In genomic region chr5:32197698-32198097, GRCm38 (mm10) we compare ENCODE assay signal across 9 mouse cellular contexts. TPM values are rescaled to one million over a fixed set of nuclear protein-coding genes. Genes with fewer than 3 reads are reported as not detected.
DNase-seq lines count a peak whose midpoint lies in the region; ATAC-seq and TF ChIP-seq lines count a peak whose summit lies in the region.
"Had no signal": no experiment of that assay in that cellular context is flagged by ENCODE, and none has a peak within 500 bp of the region (broad histone marks: within the 10 kb centered on the region; RNA-seq: fewer than 3 reads in every experiment).

No protein-coding gene starts in this region.

- peak; percentile 92 for TF ChIP-seq EP300 in heart, adult 2 months (IDR thresholded peaks at IDR 0.05; ENCODE audit: insufficient read depth, low read depth, low read length)

- TF ChIP-seq CTCF in C2C12 (IDR thresholded peaks at IDR 0.05; ENCODE audit: control insufficient read depth, insufficient read depth, insufficient read length), result peak; percentile 92
- TF ChIP-seq CTCF in heart, adult 2 months (IDR thresholded peaks at IDR 0.05), result peak; percentile 90

- ATAC-seq in embryonic facial prominence, embryonic 11.5 days (replicated peaks; ENCODE audit: insufficient number of reproducible peaks, low FRiP score, low TSS enrichment, low read depth), result peak; percentile 62; the same call in 1 of the 2 replicates
- peak; percentile 89 for ATAC-seq in kidney, embryonic 16.5 days (ENCODE audit: low FRiP score, low TSS enrichment)
- peak; percentile 48; the same call in 1 of the 2 replicates for ATAC-seq in neural tube, embryonic 11.5 days (ENCODE audit: insufficient read depth, low FRiP score, low TSS enrichment)

- no peak for TF ChIP-seq POLR2A in heart, adult 2 months (IDR thresholded peaks at IDR 0.05; ENCODE audit: insufficient read depth, low read depth, low read length)

- no peaks in the 10 kb centered on the region for H3K27me3 ChIP-seq in C2C12 (ENCODE audit: control insufficient read depth, insufficient read depth, insufficient read length)
- no peaks in the 10 kb centered on the region for H3K27me3 ChIP-seq in embryonic facial prominence, embryonic 11.5 days (ENCODE audit: control insufficient read depth, insufficient read depth, low read length)
- no peaks in the 10 kb centered on the region for H3K27me3 ChIP-seq in heart, adult 2 months (ENCODE audit: control insufficient read depth, insufficient read depth, low read length)
- H3K27me3 ChIP-seq in kidney, embryonic 16.5 days (ENCODE audit: insufficient read depth, low read length), result no peaks in the 10 kb centered on the region
- no peaks in the 10 kb centered on the region for H3K27me3 ChIP-seq in neural tube, embryonic 11.5 days (ENCODE audit: control insufficient read depth, insufficient read depth, low read length)
- H3K27me3 ChIP-seq: midbrain, embryonic 12.5 days had no signal

- no peak overlapping the region for H3K4me2 ChIP-seq in embryonic facial prominence, embryonic 11.5 days (ENCODE audit: low read depth, low read length)
- H3K4me2 ChIP-seq in kidney, embryonic 16.5 days (replicated peaks; ENCODE audit: low read depth, low read length), result no peak overlapping the region
- H3K4me2 ChIP-seq in neural tube, embryonic 11.5 days (ENCODE audit: low read depth), result no peak overlapping the region
- H3K4me2 ChIP-seq: midbrain, embryonic 12.5 days had no signal

- no peaks in the 10 kb centered on the region for H3K9me3 ChIP-seq in embryonic facial prominence, embryonic 11.5 days (replicated peaks; ENCODE audit: control insufficient read depth, low read length)
- H3K9me3 ChIP-seq in kidney, embryonic 16.5 days (ENCODE audit: low read length), result no peaks in the 10 kb centered on the region
- H3K9me3 ChIP-seq in neural tube, embryonic 11.5 days (ENCODE audit: control insufficient read depth, low read length), result no peaks in the 10 kb centered on the region
- H3K9me3 ChIP-seq: midbrain, embryonic 12.5 days had no signal

- H3K79me3 ChIP-seq in C2C12 (ENCODE audit: low read depth), result no peaks in the 10 kb centered on the region

- intact Hi-C loops in heart, adult 2 months (cut with DNase I), result loop anchor here (1.0 to 5.0 kb wide), 5 partner anchors 61 to 634 kb away; partner anchors contain the start of gene Mrpl33

- H3K79me2 ChIP-seq in C2C12 (ENCODE audit: control insufficient read depth, insufficient read depth), result no peaks in the 10 kb centered on the region
- no peaks in the 10 kb centered on the region for H3K79me2 ChIP-seq in heart, adult 2 months (replicated peaks; ENCODE audit: control insufficient read depth, insufficient read depth, low read length)

- H3K4me3 ChIP-seq in C2C12 (ENCODE audit: insufficient read depth, poor library complexity, severe bottlenecking), result no peak overlapping the region
- no peak overlapping the region for H3K4me3 ChIP-seq in embryonic facial prominence, embryonic 11.5 days (ENCODE audit: low read depth, low read length)
- H3K4me3 ChIP-seq in heart, adult 2 months, result no peak overlapping the region
- no peak overlapping the region for H3K4me3 ChIP-seq in kidney, embryonic 16.5 days (ENCODE audit: low read length)
- H3K4me3 ChIP-seq in neural tube, embryonic 11.5 days (ENCODE audit: low read depth, low read length), result no peak overlapping the region
- H3K4me3 ChIP-seq: midbrain, embryonic 12.5 days had no signal

- no peak overlapping the region for H3K27ac ChIP-seq in embryonic facial prominence, embryonic 11.5 days (replicated peaks; ENCODE audit: low read depth, low read length)
- H3K27ac ChIP-seq in heart, adult 2 months, result 0 out of 2 replicates have a peak overlapping the region, but pooled peaks have one; percentile 5
- no peak overlapping the region for H3K27ac ChIP-seq in kidney, embryonic 16.5 days (ENCODE audit: low read length)
- no peak overlapping the region for H3K27ac ChIP-seq in neural tube, embryonic 11.5 days (ENCODE audit: low read depth, low read length)
- H3K27ac ChIP-seq: midbrain, embryonic 12.5 days had no signal

- H3K36me3 ChIP-seq in C2C12 (ENCODE audit: control insufficient read depth, insufficient read depth), result no peaks in the 10 kb centered on the region
- no peaks in the 10 kb centered on the region for H3K36me3 ChIP-seq in embryonic facial prominence, embryonic 11.5 days (replicated peaks; ENCODE audit: control insufficient read depth, insufficient read depth, low read depth, low read length)
- H3K36me3 ChIP-seq in heart, adult 2 months (ENCODE audit: control insufficient read depth, insufficient read depth, low read length), result no peaks in the 10 kb centered on the region
- H3K36me3 ChIP-seq in kidney, embryonic 16.5 days (ENCODE audit: insufficient read depth, low read length), result no peaks in the 10 kb centered on the region
- no peaks in the 10 kb centered on the region for H3K36me3 ChIP-seq in neural tube, embryonic 11.5 days (ENCODE audit: control insufficient read depth, insufficient read depth, low read length)
- H3K36me3 ChIP-seq: midbrain, embryonic 12.5 days had no signal

- DNase-seq in adrenal gland, postnatal 14 days, result peak; percentile 96
- DNase-seq in embryonic facial prominence, embryonic 11.5 days (ENCODE audit: low spot score), result peak; percentile 91
- peak; percentile 90 to 92 for DNase-seq in heart, adult 2 months
- DNase-seq in liver, result peak; percentile 82
- peak; percentile 87 for DNase-seq in neural tube, embryonic 11.5 days (ENCODE audit: low spot score)
- DNase-seq in telencephalon, adult 2 months (ENCODE audit: low read depth, low spot score), result peak; percentile 65

- WGBS in embryonic facial prominence, embryonic 11.5 days, result 14% methylated on average over 4 of the region's 4 CpGs
- 8% methylated on average over 4 of the region's 4 CpGs for WGBS in heart, adult 2 months
- WGBS in kidney, embryonic 16.5 days, result 8% methylated on average over 4 of the region's 4 CpGs
- WGBS in neural tube, embryonic 11.5 days, result 20% methylated on average over 4 of the region's 4 CpGs

- H3K9ac ChIP-seq in embryonic facial prominence, embryonic 11.5 days (replicated peaks; ENCODE audit: low read length), result no peak overlapping the region
- no peak overlapping the region for H3K9ac ChIP-seq in heart, adult 2 months (ENCODE audit: low read depth, low read length)
- no peak overlapping the region for H3K9ac ChIP-seq in kidney, embryonic 16.5 days (replicated peaks; ENCODE audit: low read length)
- H3K9ac ChIP-seq in neural tube, embryonic 11.5 days (ENCODE audit: low read length), result no peak overlapping the region
- H3K9ac ChIP-seq: midbrain, embryonic 12.5 days had no signal

- no peaks in the 10 kb centered on the region for H3K4me1 ChIP-seq in embryonic facial prominence, embryonic 11.5 days (ENCODE audit: control insufficient read depth, insufficient read depth, low read length)
- peaks cover 3% of the 10 kb centered on the region; the same call in 1 of the 2 replicates for H3K4me1 ChIP-seq in heart, adult 2 months (ENCODE audit: control insufficient read depth, insufficient read depth, low read length)
- H3K4me1 ChIP-seq in kidney, embryonic 16.5 days (ENCODE audit: insufficient read depth, low read length), result peaks cover 6% of the 10 kb centered on the region; the same call in 1 of the 2 replicates
- no peaks in the 10 kb centered on the region for H3K4me1 ChIP-seq in neural tube, embryonic 11.5 days (ENCODE audit: control insufficient read depth, insufficient read depth, low read length)
- H3K4me1 ChIP-seq: midbrain, embryonic 12.5 days had no signal

- no peak overlapping the region for H3ac ChIP-seq in C2C12 (ENCODE audit: control insufficient read depth, insufficient read length, low read depth)

TF ChIP-seq in C2C12, 6 proteins besides CTCF, POLR2A, EP300 and RAD21:
- TF ChIP-seq MYOG (IDR thresholded peaks at IDR 0.05; ENCODE audit: control insufficient read depth, extremely low read depth, insufficient read length) (no peak), USF1 (IDR thresholded peaks at IDR 0.05; ENCODE audit: low read depth) (peak; percentile 21), FOSL1 (IDR thresholded peaks at IDR 0.05; ENCODE audit: insufficient read depth, low read length, poor library complexity, severe bottlenecking) (no peak), CEBPB (IDR thresholded peaks at IDR 0.05; ENCODE audit: low read depth) (no peak), MAX (IDR thresholded peaks at IDR 0.05) (no peak)

RNA-seq across cellular contexts. Expression of gene Plb1, which starts 34.8 kb away (rescaled TPM):
- polyA plus RNA-seq in C2C12 (2012; fragmentation: generic; extraction: Trizol), result not detected
- 0.26 TPM in 1 of 2 replicates, not detected in the other for total RNA-seq in adrenal gland, postnatal 14 days (2021)
- not detected in 2 replicates for polyA plus RNA-seq in embryonic facial prominence, embryonic 11.5 days (2014; fragmentation: Nextera tagmentation; extraction: Ambion mirVana)
- 1 to 10 TPM in 1 of 2 experiments, under 1 TPM in 1; 0.82 to 1.5 TPM for total RNA-seq in heart, adult 2 months (2021)
- 1.3 and 1.6 TPM in 2 replicates for polyA plus RNA-seq in heart, adult 2 months (2012; rRNA removed)
- polyA plus RNA-seq in kidney, embryonic 16.5 days (2015; fragmentation: Nextera tagmentation; extraction: Ambion mirVana), result 0.05 and 0.06 TPM in 2 replicates
- 0.15 and 0.22 TPM in 2 replicates for polyA plus RNA-seq in neural tube, embryonic 11.5 days (2014; fragmentation: Nextera tagmentation; extraction: Ambion mirVana)
